Mouse (Mus musculus) bone marrow, adult 2 months (tissue): Measurements from ENCODE around the gene Rasl11b. TPM values are rescaled to one million over a fixed set of nuclear protein-coding genes. Genes with fewer than 3 reads are reported as not detected.

ENCODE experiments used
- H3K27ac ChIP-seq: fragments of 200-500 bp; 2 replicates; pipeline ENCODE4 v1.5.1; 2012; ENCODE audit warnings: low read depth, mild to moderate bottlenecking, control low read depth, inconsistent platforms, low read length; ENCODE audit not compliant: control insufficient read depth, poor library complexity, insufficient read depth
- H3K4me1 ChIP-seq: fragments of 200-500 bp; 2 replicates; pipeline ENCODE4 v1.6.1; 2011; ENCODE audit warnings: low read length; ENCODE audit not compliant: control insufficient read depth, insufficient read depth
- H3K4me3 ChIP-seq: fragments of 200-500 bp; replicated peaks from 2 replicates; pipeline ENCODE3; 2011; ENCODE audit warnings: mild to moderate bottlenecking, low read depth, low read length, control low read depth; ENCODE audit not compliant: control insufficient read depth
- CTCF ChIP-seq: fragments of 200-500 bp; IDR thresholded peaks from 2 replicates; pipeline ENCODE4 v1.5.1; 2011; ENCODE audit warnings: low read length, control low read depth; ENCODE audit not compliant: control insufficient read depth, insufficient read depth
- POLR2A ChIP-seq: fragments of 200-500 bp; IDR thresholded peaks from 2 replicates; pipeline ENCODE4 v1.6.1; 2011; ENCODE audit warnings: low read depth, mild to moderate bottlenecking, control low read depth, low read length, borderline replicate concordance; ENCODE audit not compliant: control insufficient read depth
- WGBS: fragments of 180-500 bp; shearing (Covaris S2); methylation state at CpG from one replicate; pipeline ENCODE4 v1.1.7; 2018; 5-methylcytosine and 5-hydroxymethylcytosine counted together
- polyA plus RNA-seq: library from polyadenylated mRNA; stranded (reverse); fragments of >200 nt; gene quantifications from 2 replicates; pipeline ENCODE4 v1.2.4, GENCODE M21; 2011; ENCODE audit warnings: low replicate concordance; ENCODE audit not compliant: missing spikeins, insufficient read depth, insufficient read length

Gene Rasl11b
- polyA plus RNA-seq, result 1.2 and 9.8 TPM in 2 replicates

- Histone ChIP-seq H3K4me3 (peak within 1 kb of the TSS; percentile 97), H3K4me1 (peaks cover 3% of the 10 kb centered on the region), H3K27ac (peak within 1 kb of the TSS; percentile 54; the same call in 1 of the 2 replicates)
- WGBS, result 2% methylated on average over 81 of the region's 82 CpGs
- TF ChIP-seq POLR2A, result peak; percentile 51; the same call in 1 of the 2 replicates
- TF ChIP-seq CTCF, result no peak
Observed at GRCm38 (mm10) chr5:74194841-74195613, at the start of gene Rasl11b. TSS of gene Rasl11b (plus strand) at chr5:74195286.

DNA sequence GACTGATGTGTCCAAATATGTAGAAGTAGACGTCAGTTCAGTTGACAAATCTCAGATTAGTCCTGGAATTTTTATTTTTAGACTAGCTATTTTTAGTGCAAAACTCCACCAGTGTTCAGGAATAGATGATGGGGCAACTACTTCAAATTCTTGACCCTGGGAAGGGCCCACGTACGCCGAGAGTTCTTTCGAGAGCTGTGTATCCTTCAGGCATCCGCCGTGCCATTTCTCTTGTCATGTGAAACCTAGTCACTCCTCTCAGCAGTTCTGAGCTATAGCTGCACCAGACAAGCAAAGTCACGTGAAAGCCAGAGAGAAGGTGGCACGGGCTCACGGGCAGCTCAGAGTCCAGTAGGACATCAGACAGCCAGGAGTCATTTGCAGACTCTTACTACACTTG is 47.5 kb upstream of the Rasl11b start:
- WGBS, result 83% methylated on average over 10 of the region's 10 CpGs
- no peak overlapping the region for H3K27ac ChIP-seq
- no peaks in the 10 kb centered on the region for H3K4me1 ChIP-seq
- TF ChIP-seq POLR2A (no peak), CTCF (no peak)
- no peak overlapping the region for H3K4me3 ChIP-seq

DNA sequence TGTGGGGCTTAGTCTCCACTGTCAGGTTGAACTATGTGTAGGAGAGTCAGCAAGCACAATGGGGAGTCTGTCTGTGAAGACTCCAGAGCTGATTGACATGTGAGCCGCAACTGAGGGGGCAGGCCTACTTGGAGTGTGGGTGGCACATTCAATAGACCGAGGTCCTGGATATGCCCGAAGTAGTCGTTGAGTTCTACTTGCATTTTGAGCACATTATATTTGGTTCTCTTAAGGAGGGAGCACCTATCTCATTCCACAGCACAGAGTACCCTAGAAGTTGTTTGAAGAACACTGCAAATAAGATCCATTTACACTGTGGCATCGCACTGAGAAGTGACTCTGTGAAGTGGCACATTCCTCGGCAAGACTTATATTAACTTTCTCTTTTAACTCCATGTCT is 45.1 kb upstream of the Rasl11b start:
- Histone ChIP-seq H3K4me1 (no peaks in the 10 kb centered on the region), H3K27ac (no peak overlapping the region), H3K4me3 (no peak overlapping the region)
- no peak for TF ChIP-seq CTCF
- no peak for TF ChIP-seq POLR2A
- WGBS, result 89% methylated on average over 6 of the region's 6 CpGs

DNA sequence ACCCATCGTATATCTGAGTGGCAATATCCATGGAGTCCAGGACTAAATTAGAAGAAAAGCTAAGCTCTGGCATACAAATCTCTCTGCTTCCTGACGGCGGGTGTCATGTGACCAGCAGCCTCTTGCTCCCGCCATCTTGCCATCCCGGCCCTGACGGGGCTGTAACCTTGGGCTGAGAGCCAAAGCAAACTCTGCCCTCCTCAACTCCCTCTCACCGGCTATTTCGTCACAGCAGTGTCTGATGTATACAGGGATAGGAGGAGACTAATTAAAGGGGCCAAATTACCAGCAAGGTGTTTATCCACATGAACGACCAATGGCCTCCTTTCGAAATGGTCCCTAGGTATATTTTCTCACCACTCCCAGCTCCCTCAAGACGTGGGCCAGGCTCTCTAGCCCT is 43.3 kb upstream of the Rasl11b start:
- 81% methylated on average over 11 of the region's 11 CpGs for WGBS
- H3K27ac ChIP-seq, result no peak overlapping the region
- H3K4me1 ChIP-seq, result no peaks in the 10 kb centered on the region
- no peak overlapping the region for H3K4me3 ChIP-seq
- TF ChIP-seq CTCF (no peak), POLR2A (no peak)

DNA sequence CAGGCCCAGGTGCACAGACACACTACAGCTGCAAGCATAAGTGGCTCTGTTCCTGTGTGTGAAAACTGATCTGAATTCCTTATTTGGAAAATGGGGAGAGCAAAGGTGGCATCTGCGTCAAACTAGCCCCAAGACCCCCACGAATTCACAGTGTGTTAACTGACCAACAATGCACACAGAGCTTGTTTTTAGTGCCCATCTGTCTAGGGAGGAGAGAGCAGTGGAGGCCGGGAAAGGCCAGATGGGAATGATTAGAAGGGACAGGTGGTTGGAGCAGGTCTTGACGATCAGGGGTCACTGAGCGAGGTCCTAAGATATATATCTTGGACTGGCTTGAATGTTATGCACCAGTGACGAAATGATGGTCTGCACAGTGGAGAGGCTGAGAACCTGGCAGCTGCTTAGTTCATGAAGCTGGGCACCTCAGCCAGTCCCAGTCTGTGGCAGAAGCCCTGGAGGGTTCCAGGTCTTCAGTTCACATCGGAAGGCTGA is 39.2 kb upstream of the Rasl11b start:
- no peaks in the 10 kb centered on the region; the same call in 1 of the 2 replicates for H3K4me1 ChIP-seq
- WGBS, result 85% methylated on average over 7 of the region's 7 CpGs
- TF ChIP-seq CTCF, result no peak
- no peak for TF ChIP-seq POLR2A
- no peak overlapping the region for H3K27ac ChIP-seq
- no peak overlapping the region for H3K4me3 ChIP-seq

- H3K27ac ChIP-seq, result no peak overlapping the region
- TF ChIP-seq CTCF, result no peak
- TF ChIP-seq POLR2A, result no peak
- no peak overlapping the region for H3K4me3 ChIP-seq
- 65% methylated on average over 6 of the region's 6 CpGs for WGBS
- H3K4me1 ChIP-seq, result no peaks in the 10 kb centered on the region; the same call in 1 of the 2 replicates
Observed at GRCm38 (mm10) chr5:74158929-74159632, 36.0 kb upstream of the Rasl11b start.

- no peak overlapping the region for H3K27ac ChIP-seq
- no peaks in the 10 kb centered on the region; the same call in 1 of the 2 replicates for H3K4me1 ChIP-seq
- 77% methylated on average over 7 of the region's 7 CpGs for WGBS
- no peak overlapping the region for H3K4me3 ChIP-seq
- TF ChIP-seq POLR2A (no peak), CTCF (no peak)
Observed at GRCm38 (mm10) chr5:74159906-74160305, 35.2 kb upstream of the Rasl11b start.

GRCm38 (mm10) chr5:74160349-74160748 is 34.7 kb upstream of the Rasl11b start:
- TF ChIP-seq POLR2A, result no peak
- TF ChIP-seq CTCF, result no peak
- no peak overlapping the region for H3K27ac ChIP-seq
- no peaks in the 10 kb centered on the region; the same call in 1 of the 2 replicates for H3K4me1 ChIP-seq
- H3K4me3 ChIP-seq, result no peak overlapping the region
- 51% methylated on average over 4 of the region's 4 CpGs for WGBS
